Mouse (Mus musculus) urinary bladder, postnatal 10 days (tissue): ENCODE results near the gene Med18.
A peak's percentile ranks its signal among the peaks of the same experiment; 100 is the strongest.

Experiments
- DNase-seq: peaks from one replicate; pipeline ENCODE4 v3.0.0; 2022; ENCODE audit warnings: low spot score

Gene Med18

DNA sequence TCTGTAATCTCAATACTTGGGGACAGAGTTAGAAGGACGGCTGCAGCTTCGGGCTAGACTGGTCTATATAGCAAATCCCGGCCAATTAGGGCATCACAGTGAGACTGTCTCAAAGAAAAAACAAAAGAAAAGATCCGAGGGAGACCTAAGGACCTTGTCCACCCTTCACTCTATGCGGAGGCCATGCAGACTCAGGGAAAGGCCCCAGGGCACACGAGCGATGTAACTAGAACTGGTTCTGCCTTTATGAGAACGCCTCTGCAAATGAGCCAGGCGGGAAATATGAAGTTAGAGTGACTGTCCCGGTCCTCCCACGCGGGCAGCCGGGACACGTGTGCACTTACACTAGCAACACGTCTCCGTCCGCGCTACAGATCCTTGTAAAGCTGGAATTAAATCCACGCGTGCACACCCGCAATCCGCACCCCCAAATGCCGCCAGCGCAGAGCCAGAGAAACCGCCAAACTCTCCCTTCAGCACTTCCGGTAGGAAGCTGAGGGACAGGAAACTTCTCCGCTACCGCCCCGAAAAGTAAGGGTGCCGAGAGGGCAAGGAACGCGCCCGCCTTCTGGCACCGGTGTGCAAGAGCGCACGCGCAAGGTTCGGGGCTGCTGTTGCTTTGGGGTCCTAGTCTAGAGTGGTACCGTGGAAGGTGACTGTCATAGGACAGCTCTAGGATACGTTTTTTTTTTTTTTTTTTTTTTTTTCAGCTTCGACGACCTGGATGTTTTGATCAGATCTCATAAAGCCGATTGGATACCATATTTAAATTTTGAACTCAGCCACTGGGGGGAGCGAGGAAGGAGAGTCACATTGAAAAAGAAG, at the start of gene Med18:
Gene Med18, minus strand, starts transcription at position 492 of the 825 bp plus-strand sequence.
- DNase-seq: peak; percentile 68

DNA sequence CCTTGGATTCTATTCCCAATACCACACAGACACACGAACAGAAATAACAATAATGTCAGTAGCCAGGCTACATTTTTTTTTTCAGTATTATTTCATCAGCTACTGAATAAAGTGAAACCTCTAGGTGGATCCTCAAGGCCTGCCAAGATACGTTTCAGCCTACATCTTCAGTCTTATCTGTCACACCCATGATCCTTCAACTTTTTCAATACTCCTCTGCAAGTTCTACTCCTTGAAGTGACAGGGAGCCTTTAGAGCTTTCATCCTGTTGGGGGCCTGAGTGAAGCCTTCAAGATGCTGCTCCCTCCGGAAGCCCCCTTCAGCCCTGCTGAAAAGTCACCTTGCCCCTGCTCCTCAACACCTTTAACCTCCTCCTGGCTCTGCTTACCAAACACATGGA, 48.4 kb upstream of the Med18 start:
- DNase-seq: no peak

DNA sequence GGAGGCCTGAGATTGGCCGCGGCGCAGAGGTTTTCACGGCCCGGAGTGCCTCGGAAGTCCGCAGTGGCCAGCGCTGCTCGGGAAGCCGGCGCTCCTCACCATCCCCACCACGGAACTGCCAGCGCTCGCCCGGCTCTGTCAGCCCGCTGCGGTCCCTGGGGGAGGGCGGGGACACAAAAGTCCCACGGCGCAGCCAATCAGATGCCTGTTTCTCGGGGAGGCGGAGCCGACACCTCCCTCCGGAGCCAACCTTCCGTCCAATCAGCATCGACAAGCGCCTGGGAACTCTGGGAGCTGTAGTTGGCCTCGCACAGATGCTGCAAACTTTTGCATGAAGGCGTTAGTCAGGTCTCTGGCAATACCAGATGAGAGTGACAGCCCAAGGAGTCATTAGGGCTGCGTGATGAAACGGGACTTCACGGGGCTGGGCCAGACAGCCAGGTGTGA, 46.7 kb upstream of the Med18 start, which contains the start of gene Sesn2:
Gene Sesn2, minus strand, starts transcription at position 150 of the 447 bp plus-strand sequence.
- DNase-seq: peak; percentile 83

DNA sequence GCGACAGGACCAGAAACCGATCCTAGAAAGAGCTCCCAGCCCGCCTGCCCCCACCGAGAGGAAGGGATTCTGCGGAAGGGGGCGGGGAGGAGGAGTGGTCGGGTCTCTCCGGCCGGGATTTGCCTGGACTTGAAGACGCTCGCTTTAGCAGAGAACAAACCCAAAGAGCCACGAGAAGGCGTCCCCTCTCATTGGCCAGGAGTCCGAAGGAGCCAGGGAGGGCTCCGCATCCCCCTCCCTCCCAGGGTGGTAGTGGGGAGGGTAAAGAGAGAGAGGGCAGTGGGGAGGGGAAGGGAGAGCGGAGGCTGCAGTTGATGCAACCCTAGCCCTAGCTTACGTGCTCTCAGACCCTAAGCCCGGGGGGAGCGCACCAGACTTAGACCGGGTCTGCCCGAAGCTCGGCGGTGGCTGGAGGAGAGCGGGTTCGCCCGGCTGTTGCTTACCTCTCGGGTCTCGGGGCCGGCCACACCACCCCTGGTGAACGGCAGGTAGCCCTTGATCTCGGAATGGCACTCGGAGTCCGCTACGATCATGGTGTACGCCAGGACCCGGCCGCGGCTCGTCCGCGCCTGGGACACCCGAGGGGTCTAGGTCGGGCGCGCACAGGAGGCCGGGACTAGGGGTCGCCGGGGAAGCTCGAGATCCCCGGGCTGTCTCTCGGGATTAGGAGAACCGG, 46.0 kb upstream of the Med18 start:
- DNase-seq: peak; percentile 35

DNA sequence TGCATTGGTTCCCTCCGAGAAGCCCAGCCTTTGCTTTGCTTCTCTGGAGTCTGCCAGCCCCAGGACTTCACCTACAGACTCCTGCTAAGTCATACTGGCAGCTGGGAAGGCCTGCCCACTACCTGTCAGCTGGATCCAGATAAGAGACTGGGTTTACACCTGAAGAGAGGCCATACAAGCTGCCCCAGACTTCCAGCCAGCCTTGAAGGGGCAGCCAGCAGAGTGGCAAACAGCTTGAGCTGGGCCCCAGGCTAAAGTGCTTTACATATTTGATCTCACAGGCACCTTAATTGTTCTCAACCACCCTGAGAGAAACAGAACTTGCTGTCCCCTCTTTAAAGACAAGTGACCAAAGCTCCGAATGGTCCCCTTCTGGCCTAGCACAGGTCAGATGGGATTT, 43.5 kb upstream of the Med18 start:
- no peak for DNase-seq

DNA sequence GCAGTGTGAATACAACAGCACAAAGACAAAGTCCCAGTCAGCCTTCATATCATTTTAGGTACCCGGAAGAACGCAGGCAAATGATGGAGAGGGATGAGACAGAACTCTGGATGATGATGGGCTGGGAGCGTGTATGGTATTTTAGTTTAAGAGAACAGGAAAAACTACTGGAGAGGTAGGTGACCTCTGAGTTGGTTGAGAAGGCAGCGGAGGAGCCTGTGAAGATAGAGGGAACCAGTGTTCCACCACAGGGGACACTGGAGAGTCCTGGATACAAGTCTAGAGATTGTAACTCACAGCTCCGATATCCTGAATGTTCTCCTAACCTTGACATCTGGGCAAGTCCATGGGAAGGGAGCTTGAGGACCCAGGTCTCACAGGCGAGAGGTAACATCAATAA, 42.5 kb upstream of the Med18 start:
- DNase-seq: no peak

DNA sequence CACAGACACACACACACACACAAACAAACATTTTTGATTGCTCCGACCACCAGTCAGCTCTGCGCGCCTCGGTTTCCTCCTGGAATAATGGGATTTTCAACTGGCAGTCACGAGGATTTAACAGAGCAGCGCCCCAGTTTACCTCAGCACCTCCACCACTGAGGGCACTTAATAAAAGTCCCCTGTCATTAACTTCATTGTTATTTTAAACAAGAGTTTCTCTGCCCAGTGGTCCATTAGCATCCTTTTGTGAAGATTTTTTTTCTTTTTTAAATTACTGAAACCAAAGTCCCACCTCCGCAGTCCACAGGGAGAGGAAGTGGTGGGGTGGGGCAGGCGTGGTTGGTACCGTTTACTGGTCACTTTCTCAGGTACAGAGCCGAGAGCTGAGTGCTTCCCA, 42.1 kb upstream of the Med18 start:
- DNase-seq: no peak

DNA sequence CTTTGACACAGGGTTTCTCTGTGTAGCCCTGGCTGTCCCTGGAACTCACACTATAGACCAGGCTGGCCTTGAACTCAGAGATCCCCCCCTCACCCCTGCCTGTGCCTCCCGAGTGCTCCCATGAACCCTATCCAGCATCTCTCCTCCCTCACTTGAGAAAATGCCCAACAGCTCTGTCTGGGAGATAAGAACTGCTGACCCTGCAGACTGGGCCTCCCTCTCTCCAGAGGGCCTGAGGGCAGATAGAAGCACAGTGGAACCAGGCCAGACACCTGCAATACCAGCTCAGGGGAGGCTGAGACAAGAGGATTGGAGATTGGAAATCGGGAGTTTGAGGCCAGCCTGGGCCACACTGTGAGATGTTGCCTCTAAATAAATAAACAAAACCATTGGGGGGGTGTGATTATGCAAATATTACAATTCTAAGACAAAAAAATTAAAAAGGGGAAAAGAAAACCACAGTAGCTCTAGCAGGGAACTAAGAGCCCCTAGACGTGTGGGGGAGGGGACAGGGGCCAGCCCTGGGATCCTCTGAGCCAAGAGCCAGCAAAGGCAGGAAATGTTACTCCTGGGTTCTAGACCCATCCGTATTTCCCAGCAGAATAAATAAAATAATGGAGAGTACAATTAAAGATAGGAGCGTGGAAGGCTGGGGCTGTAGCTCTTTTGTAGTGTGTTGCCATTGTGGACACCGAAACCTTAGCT, 41.5 kb upstream of the Med18 start:
- no peak for DNase-seq

DNA sequence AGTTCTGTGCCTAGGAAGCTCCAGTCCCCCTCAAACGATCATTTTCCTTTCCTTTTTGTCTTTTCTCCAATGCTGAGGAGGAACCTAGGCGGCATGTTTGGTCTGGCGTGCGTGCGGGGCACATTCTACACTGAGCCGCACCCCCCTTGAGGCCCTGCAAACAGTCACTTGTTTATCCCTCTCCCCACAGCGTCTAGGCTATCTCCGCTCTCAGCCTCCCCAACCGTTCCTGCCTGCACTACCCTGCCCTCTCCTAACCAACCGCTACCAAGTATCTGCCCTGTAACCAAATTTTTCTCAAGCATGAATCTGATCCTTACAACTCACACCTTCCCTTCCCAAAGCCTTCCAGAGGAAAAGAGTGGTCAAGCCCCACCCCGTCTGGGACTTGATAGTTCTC, 39.6 kb upstream of the Med18 start:
- DNase-seq: no peak

DNA sequence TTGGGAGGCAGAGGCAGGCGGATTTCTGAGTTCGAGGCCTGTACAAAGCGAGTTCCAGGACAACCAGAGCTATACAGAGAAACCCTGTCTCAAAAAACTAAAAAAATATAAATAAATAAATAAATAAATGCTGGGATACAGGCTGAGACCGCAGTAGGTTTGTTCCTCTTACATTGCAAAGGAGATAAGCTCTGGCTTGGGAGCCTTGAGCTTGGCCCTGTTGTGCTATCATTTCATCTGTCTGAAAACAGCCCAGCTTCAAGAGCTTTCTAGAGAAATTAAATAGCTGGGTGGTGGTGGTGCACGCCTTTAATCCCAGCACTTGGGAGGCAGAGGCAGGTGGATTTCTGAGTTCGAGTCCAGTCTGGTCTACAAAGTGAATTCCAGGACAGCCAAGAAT, 37.9 kb upstream of the Med18 start:
- no peak for DNase-seq

DNA sequence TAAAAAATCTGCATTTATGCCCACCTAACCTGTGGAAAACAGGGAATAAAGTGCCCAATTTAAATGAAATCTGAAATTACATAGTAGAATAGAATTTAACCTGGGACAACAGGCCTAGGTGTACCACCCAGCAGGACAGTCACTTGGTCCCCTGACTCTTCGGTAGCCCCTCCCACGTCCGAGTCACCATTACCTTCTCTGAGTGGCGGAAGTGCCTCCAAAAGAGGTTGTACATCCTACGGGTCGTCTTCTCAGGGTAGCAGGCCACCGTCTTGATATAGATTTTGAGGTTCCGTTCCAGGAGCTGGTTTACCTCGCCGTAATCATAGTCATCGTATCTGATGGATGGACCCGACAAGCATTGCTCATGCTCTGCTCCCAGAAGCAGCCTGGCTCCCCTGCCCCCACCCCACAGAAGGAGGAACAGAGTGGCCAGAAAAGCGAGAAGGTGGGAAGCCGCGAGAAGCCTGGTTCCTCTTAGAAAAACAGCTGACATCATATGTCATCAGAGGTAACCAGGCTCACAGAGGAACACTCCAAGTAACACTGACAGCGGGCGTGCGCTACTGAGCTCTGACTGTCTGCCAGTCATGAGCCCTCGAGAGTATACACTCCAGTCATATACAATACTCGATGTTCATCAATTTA, 30.7 kb upstream of the Med18 start:
- no peak for DNase-seq

DNA sequence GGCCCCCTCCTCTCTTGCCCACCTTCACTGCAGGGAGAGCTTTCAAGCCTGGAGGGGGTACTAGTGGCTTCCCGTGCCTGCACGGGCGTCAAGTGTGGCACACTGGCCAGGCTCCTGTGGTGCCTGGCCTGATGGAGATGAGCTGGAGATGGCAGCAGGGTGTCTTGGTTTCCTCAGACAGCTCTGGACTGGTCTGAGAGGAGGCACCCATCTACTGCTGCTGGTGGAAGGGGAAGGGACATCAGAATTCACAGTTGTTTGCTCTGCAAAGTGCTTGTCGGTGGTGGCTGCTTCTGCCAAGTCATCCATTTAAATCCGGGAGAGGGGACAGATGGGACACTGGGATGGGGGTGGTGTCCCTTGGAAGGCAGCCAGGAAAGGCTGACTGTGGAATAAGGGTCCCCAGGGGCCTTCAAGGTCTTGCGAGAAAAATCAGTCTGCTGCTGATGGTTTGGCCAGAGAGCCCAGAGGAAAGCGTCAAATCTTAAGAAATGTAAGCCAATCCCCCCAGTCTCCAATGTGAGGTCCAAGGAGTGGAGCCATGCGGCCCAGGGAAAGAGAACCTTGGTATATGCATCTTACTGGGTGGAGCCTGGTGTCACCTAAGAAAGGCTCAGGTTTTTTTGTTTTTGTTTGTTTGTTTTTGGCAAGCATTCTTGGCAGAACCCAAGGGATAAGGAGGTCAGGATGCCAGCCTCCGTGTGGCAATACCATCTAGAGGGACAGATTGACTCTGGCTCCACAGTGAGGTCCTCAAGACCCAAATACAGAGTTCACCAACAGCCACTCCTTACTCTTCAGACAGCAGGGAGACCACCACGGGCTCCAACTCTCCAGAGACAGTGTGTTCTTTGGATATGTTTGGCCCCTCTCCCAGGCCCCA, 28.7 kb upstream of the Med18 start:
- no peak for DNase-seq

DNA sequence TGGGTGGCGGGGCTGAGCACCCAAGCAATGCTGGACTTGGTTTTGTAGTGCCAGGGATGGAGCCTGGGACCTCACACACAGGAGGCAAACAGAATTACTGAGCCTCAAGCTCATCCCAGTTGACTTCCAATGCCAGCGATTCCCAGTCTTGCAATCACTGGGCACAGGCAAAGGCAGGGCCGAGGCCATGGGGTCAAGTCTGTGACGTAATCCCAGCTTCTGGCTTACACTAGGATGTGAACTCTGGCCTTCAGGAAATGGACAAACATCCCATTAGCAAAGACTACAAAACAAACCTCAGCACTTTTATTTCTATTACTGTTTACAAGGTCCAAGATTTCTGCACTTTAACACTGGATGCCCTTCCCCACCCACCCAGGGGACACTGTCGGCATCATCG, 28.0 kb upstream of the Med18 start:
- no peak for DNase-seq

DNA sequence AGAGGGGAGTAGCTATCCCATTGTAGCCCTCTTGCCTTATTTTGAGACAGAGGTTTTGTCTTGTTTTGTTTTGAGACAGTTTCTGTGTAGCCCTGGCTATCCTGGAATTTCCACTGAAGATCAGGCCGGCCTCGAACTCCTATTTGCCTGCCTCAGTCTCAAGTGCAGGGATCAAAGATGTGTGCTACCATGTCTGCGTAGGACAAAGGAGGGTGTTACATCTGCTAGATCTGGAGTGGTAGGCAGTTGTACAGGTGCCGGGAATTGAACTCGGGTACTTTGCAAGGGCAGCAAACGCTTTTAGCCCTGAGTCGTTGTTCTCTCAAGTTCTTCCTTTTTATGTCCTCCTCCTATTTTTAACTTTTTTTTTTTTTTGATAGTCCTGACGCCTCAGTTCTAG, 27.3 kb upstream of the Med18 start:
- DNase-seq: no peak

DNA sequence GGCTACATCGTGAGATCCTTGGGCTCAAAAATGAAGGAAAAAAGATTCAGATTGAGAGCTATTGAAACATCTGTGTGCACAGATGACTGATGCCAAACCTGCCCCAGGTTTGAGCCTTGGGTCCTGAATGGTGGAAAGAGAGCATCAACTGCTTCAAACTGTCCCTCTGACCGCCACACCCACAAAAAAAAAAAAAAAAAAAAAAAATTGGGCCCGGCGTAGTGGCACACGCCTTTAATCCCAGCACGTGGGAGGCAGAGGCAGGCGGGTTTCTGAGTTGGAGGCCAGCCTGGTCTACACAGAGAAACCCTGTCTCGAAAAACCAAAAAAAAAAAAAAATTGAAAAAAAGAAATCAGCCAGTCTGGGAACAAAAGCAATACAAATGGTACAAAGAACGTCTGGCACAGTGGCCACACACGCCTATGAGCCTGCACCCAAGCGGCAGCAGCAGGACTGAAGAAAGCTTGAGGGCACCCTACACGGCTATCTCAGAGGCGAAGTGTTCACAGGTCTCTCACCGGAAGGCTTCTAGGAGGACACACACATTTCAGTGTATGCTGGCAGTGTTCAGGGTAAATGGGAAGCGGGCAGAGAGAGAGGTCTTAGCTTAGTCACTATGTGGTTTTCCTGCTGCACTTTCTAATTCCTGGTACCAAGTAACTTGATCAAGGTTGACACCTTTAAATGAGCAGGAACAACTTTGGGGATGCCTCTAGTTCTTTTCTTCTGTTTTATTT, 26.7 kb upstream of the Med18 start:
- no peak for DNase-seq

DNA sequence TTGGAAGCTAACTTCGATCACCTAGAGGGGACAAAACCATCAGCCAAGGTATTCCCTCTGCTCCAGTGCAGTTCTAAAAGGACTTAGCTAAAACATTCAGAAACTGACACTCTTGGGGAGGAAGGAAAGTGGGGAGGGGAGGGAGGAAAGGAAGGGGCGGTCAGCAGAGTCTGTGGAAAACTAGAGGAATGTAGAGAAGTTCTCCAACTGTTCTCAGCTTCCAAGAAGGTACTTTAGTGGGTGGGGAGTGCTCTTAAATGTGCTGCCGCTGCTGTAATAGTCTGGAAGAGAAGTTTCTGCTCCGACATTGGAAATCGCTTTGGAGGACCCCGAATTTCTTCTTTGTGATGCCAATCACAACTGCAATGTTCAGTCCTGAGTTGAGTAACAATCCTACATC, 25.3 kb upstream of the Med18 start:
- DNase-seq: no peak

DNA sequence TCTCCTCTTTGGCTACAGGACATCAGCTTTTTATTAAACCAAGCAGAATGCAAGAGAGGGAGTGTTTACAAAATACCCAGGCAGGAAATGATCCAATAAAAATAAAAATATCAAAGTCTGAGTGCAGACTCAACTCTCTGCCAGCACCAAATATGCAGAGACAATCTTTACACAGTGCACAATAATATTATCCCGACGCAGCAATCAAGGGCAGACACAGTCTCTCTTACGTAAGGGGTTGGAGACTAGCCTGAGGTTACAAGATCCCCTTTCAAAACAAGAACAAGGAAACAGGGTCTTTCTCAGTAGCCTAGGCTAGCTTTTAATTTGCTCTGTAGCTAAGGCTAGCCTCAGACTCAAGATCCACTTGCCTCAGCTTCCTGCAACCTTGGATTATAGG, 24.8 kb upstream of the Med18 start:
- DNase-seq: no peak

DNA sequence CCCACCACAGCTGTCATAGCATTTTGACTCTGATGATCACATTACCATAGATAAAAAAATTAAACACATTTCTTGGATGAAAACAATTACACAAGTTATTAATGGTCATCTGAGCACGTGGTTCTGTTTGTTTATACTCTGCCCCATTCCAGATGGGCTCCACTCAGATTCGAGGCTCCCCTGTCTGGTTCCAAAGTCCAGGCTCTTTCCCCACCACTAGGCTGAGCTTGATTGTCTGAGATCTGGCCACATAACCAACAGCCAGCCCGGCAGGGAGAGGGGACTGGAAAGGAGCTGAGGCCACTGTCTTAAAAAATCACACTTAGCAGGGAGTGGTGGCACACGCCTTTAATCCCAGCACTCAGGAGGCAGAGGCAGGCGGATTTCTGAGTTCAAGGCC, 21.1 kb upstream of the Med18 start:
- no peak for DNase-seq

DNA sequence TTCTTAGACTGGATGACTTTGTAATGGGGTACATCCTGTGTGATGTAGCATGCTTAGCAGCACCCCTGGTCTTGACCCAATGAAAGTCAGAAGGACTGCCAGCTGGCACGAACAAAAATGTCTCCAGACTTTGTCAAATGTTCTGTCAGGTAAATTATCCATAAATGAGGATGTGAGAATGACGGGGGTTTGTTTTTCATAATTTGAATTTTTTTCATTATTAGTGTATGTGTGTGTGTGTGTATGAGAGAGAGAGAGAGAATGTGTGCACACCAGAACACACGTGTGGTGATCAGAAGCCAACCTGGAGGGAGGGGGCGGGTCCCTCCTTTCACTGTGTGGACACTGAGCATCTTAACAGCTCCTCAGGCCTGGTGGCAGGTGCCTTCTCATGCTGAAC, 20.5 kb upstream of the Med18 start:
- no peak for DNase-seq

DNA sequence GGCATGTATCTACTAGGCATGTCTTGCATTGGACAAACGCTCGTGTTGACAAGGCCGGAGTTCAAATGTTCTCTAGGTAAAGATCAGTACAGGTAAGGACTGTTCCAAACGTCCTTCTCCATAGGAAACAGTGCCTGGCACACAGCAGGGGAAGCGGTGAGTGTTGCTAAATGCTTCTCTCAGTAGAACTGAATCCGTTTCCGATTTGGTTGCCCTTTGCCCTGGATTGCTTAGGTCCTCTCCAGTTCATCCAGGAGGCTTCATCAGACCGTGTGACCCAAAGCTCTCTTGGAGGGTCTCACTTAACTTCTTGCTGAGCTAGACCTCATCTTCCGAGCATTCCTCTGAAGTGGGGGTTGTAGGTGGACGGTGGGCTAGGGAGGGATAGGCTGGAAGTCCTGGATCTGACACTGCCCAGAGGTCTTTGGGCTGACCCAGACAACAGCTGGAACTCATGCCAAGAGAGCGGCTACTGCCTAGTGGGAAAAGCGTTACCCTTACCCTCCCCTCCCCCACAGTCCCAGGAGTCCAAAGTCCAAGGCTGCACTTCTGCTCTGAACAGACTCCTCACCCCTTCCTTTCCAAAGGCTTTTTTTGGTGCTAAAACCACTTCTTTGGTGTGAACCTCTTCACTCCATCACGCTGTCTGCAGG, 19.4 kb upstream of the Med18 start:
- no peak for DNase-seq
